Mouse (Mus musculus) forebrain, embryonic 10.5 days (tissue): ENCODE results near the gene Siva1. TPM values are rescaled to one million over a fixed set of nuclear protein-coding genes. Genes with fewer than 3 reads are reported as not detected.
A peak's percentile ranks its signal among the peaks of the same experiment; 100 is the strongest.

ENCODE experiments used
- DNase-seq: peaks from one replicate; pipeline ENCODE4 v3.0.0-alpha.2; 2017; ENCODE audit warnings: low spot score; ENCODE audit errors: extremely low spot score
- H3K27ac ChIP-seq: fragments of 300-500 bp; sonication (generic); 2 replicates; pipeline ENCODE4 v1.5.1; 2016; ENCODE audit warnings: mild to moderate bottlenecking
- H3K27me3 ChIP-seq: fragments of 300-500 bp; sonication (generic); 2 replicates; pipeline ENCODE4 v1.6.1; 2016; ENCODE audit warnings: mild to moderate bottlenecking; ENCODE audit not compliant: poor library complexity, severe bottlenecking
- H3K36me3 ChIP-seq: fragments of 300-500 bp; sonication (generic); replicated peaks from 2 replicates; pipeline ENCODE4 v1.6.1; 2016; ENCODE audit warnings: mild to moderate bottlenecking, moderate library complexity
- H3K4me1 ChIP-seq: fragments of 300-500 bp; sonication (generic); 2 replicates; pipeline ENCODE4 v1.6.1; 2016
- H3K4me3 ChIP-seq: fragments of 300-500 bp; sonication (generic); 2 replicates; pipeline ENCODE4 v1.5.1; 2016; ENCODE audit warnings: mild to moderate bottlenecking, moderate library complexity
- H3K9me3 ChIP-seq: fragments of 300-500 bp; sonication (generic); 2 replicates; pipeline ENCODE4 v1.6.1; 2016; ENCODE audit warnings: mild to moderate bottlenecking, moderate library complexity
- WGBS: fragments of 180-500 bp; shearing (Covaris S2); methylation state at CpG from one replicate; pipeline ENCODE4 v1.1.7; 2016; 5-methylcytosine and 5-hydroxymethylcytosine counted together
- polyA plus RNA-seq: library from polyadenylated mRNA; unstranded; fragments of >200 nt; fragmentation: Nextera tagmentation; extraction: Ambion mirVana; gene quantifications from 2 replicates; pipeline ENCODE4 v1.2.1, GENCODE M21; 2016

The Siva1 gene
- polyA plus RNA-seq, 1 experiment from 2014 or later, result 369 TPM

DNA sequence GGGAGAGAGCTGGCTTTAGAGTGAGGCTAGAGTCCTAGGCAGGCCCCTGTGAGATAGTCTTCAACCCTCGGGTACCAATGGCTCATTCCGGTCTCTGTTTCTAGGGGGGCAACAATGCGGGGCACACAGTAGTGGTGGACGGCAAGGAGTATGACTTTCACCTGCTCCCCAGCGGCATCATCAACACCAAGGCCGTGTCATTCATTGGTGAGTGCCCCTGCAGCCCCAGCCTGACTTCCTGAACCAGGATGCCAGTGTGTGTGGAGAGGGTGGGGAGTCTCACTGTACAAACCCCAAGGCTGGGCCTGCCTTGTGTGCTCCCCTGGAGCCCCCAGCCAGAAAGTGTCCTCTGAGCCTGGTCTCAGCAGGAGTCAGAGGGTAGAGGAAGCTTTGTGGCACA is 16.3 kb upstream of the Siva1 start:
- H3K27me3 ChIP-seq, result peaks cover 5% of the 10 kb centered on the region
- H3K27ac ChIP-seq, result no peak overlapping the region
- no peak overlapping the region for H3K4me3 ChIP-seq
- no peak for DNase-seq
- 86% methylated on average over 6 of the region's 6 CpGs for WGBS
- H3K36me3 ChIP-seq, result no peaks in the 10 kb centered on the region
- H3K9me3 ChIP-seq, result no peaks in the 10 kb centered on the region
- H3K4me1 ChIP-seq, result peaks cover 45% of the 10 kb centered on the region

DNA sequence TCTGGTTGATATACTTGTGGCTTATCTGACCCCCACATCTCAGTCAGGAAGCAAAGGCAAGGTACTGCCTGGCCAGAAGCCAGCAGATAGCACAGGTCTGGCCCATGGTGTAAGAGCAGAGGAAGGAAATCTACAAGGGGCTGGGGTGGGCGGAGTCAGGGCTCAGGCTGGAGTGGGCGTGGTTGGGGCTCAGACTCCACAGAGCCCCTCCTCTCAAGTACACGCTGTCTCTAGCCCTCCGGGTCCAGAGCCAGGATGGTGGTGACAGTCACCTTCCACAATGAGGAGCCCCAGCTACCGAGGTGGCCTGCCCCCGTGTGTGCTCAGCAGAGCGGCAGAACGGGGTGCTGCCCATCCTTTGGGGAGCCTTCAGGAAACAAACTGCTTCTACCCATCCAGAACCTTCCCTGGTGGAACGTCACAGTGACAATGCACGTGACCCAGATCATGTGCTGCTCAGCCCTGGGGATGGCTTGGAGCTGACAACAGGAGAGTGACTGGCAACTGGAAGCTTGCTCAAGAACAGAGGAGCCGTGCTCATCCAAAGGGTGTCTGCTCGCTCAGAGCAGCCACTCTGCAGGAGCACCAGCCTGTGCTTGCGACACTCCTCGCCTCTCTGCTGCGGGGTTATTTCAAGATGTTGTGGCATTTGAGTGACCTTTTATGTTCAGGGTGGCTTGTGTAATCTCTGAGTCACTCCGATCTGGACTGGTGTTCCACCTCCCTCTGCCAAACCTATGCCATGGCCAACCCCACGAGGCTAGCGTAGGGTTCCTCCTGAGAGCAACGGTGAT is 15.4 kb upstream of the Siva1 start:
- peak overlapping the region; percentile 39 for H3K4me3 ChIP-seq
- peaks cover 38% of the 10 kb centered on the region for H3K4me1 ChIP-seq
- DNase-seq, result peak; percentile 67

DNA sequence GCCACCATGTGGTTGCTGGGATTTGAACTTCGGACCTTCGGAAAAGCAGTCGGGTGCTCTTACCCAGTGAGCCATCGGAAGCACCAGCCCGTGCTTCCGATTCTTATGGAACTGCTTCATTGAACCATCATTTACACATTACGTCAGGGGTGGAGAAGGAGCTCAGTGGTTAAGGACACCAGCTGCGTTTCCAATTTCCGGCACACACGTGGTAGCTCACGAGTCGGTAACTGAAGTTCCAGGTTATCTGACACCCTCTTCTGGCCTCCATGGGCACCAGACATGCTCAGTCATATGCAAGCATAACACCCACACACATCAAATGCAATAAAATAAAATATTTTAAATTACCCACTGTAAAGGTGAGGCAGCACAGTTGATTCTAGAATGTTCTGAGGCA is 14.4 kb upstream of the Siva1 start:
- WGBS, result 93% methylated on average over 12 of the region's 12 CpGs
- Histone ChIP-seq H3K4me3 (no peak overlapping the region), H3K9me3 (no peaks in the 10 kb centered on the region), H3K27ac (no peak overlapping the region), H3K36me3 (no peaks in the 10 kb centered on the region), H3K4me1 (peaks cover 31% of the 10 kb centered on the region), H3K27me3 (peaks cover 5% of the 10 kb centered on the region; the same call in 1 of the 2 replicates)
- DNase-seq, result no peak

More for the DNA sequence above, 15.4 kb upstream of the Siva1 start:
- no peaks in the 10 kb centered on the region for H3K36me3 ChIP-seq
- H3K27me3 ChIP-seq, result peaks cover 5% of the 10 kb centered on the region; the same call in 1 of the 2 replicates
- H3K27ac ChIP-seq, result peak overlapping the region; percentile 4
- no peaks in the 10 kb centered on the region for H3K9me3 ChIP-seq
- WGBS, result 41% methylated on average over 19 of the region's 19 CpGs

DNA sequence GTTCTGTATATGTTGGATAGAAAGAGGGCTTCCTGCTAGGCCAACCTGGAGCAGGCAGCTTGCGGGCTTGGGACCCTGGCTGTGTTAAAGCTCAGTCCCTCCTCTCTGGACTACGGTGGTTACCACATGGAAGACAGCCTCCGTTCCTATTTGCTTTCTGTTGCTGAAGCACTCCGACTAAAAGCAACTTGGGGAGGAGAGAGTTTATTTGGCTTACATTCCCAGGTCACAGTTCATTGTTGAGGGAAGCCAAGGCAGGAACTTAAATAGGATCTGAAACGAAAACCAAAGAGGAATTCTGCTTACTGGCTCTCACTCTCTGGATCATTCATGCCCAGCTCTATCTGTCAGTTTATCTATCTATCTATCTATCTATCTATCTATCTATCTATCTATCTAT is 13.7 kb upstream of the Siva1 start:
- Histone ChIP-seq H3K4me1 (peaks cover 31% of the 10 kb centered on the region), H3K27me3 (peaks cover 5% of the 10 kb centered on the region; the same call in 1 of the 2 replicates), H3K4me3 (no peak overlapping the region), H3K27ac (no peak overlapping the region), H3K9me3 (no peaks in the 10 kb centered on the region), H3K36me3 (no peaks in the 10 kb centered on the region)
- DNase-seq, result no peak
- 88% methylated on average over 5 of the region's 5 CpGs for WGBS

DNA sequence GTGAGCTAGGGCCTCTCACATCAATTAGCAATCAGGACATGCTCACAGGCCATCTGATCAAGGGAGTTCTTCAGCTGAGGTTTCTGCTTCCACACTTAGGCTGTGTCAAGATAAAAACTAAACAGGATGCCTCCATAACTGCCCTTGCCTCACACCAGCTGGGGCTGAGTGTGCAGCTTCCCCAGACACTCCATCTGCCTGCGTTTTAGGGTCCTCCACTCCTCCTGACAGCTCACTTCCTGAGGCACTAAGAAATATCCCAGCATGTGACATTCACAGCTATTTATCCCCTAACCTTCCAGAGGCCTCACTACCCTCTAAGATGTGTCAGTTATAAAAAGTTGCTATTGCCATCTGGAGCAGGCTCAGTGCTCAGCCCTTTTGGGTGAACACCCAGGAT is 13.0 kb upstream of the Siva1 start:
- no peak overlapping the region for H3K27ac ChIP-seq
- H3K9me3 ChIP-seq, result no peaks in the 10 kb centered on the region
- DNase-seq, result no peak
- H3K27me3 ChIP-seq, result peaks cover 5% of the 10 kb centered on the region; the same call in 1 of the 2 replicates
- H3K4me1 ChIP-seq, result peaks cover 27% of the 10 kb centered on the region
- no peak overlapping the region for H3K4me3 ChIP-seq
- 69% methylated on average over 1 of the region's 1 CpGs for WGBS
- H3K36me3 ChIP-seq, result no peaks in the 10 kb centered on the region

DNA sequence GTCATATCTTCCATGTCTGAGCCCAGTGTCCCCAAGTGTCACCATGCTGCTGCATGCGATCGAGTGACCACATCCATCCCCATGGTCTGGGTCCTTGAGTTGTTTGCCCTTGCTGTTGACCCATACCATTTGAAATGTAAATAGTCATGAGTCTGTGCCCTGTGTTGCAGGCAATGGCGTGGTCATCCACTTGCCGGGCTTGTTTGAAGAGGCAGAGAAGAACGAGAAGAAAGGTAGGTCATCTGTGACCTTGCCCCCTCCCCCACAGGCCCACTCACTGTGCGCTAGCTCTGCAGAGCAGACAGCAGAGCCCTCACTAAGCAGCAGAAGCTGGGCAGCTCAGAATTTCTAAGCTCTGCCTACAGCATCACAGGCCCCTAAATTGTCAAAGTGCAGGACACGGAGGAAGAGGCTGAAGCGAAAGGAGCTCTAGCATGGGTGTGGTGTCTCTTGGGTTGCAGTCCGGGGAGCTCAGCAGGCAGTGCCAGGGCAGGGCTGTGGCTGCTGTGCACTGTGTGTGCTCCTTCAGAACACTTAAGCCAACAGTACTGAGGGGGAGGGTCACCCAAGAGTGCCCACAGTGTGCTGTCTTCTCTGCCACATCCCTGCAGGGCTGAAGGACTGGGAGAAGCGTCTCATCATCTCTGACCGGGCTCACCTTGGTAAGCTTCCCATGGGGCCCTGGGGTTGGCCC is 12.2 kb upstream of the Siva1 start:
- Histone ChIP-seq H3K9me3 (no peaks in the 10 kb centered on the region), H3K4me1 (peaks cover 26% of the 10 kb centered on the region), H3K4me3 (no peak overlapping the region), H3K27me3 (peaks cover 5% of the 10 kb centered on the region; the same call in 1 of the 2 replicates), H3K36me3 (no peaks in the 10 kb centered on the region), H3K27ac (no peak overlapping the region)
- no peak for DNase-seq
- WGBS, result 82% methylated on average over 11 of the region's 11 CpGs

DNA sequence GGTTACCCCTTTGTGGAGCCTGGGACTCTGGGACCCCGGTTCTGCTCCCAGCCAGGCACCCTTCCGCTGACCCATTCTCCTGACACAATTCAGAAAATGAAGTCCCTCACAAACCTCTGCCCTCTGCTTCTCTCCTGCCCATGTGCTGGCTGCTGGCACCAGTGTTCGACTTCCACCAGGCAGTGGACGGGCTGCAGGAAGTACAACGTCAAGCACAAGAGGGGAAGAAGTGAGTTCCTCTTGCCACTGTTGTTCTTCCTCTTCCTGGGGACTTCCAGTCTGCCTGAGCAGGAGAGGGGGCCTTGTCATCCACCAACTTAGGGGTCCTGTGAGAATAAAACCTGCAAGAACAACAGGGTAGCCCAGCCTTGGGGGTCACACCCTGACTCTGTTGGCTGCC is 11.6 kb upstream of the Siva1 start:
- Histone ChIP-seq H3K27ac (0 out of 2 replicates have a peak overlapping the region, but pooled peaks have one; percentile 3), H3K27me3 (peaks cover 5% of the 10 kb centered on the region; the same call in 1 of the 2 replicates), H3K36me3 (no peaks in the 10 kb centered on the region), H3K4me1 (peaks cover 26% of the 10 kb centered on the region), H3K4me3 (no peak overlapping the region), H3K9me3 (no peaks in the 10 kb centered on the region)
- WGBS, result 83% methylated on average over 5 of the region's 5 CpGs
- no peak for DNase-seq

DNA sequence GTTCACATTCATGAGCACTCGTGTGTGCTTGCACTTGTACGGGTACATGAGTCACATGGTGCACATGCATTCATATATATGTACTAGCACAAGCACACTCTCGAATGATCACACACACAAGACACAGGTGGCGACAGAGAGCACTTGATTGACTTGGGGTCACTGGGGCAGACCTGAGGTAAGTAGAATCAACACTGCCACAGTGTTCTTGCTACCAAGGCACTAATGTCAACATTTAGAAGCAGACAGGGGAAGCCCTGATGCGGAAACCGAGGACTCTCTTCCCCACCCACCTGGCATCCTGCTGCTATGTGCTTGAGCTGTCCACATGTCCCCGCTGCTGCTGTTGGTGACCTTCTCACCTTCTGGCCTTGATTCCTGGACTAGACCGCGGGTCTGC is 10.8 kb upstream of the Siva1 start:
- 85% methylated on average over 9 of the region's 9 CpGs for WGBS
- Histone ChIP-seq H3K27ac (no peak overlapping the region), H3K36me3 (no peaks in the 10 kb centered on the region), H3K4me3 (no peak overlapping the region), H3K4me1 (peaks cover 21% of the 10 kb centered on the region), H3K27me3 (peaks cover 5% of the 10 kb centered on the region; the same call in 1 of the 2 replicates), H3K9me3 (no peaks in the 10 kb centered on the region)
- DNase-seq, result no peak

DNA sequence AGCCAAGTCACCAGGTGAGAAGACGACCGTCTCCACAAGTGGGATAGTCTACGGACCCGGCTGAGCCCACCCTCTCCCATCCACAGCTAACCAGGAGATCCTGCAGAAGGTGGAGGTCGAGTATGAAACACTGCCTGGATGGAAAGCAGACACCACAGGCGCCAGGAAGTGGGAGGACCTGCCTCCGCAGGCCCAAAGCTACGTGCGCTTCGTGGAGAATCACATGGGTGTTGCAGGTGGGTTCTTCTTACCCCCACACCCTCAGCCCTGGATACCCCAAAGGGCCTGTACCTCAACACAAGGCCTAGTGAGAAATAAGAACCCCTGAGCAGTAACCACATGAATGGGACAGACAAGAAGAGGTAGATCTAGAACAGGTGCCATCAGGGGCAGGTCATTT is 5.0 kb upstream of the Siva1 start:
- H3K27ac ChIP-seq, result no peak overlapping the region
- H3K36me3 ChIP-seq, result no peaks in the 10 kb centered on the region
- no peak overlapping the region for H3K4me3 ChIP-seq
- H3K27me3 ChIP-seq, result peaks cover 7% of the 10 kb centered on the region; the same call in 1 of the 2 replicates
- 88% methylated on average over 10 of the region's 10 CpGs for WGBS
- no peaks in the 10 kb centered on the region for H3K9me3 ChIP-seq
- peaks cover 9% of the 10 kb centered on the region; the same call in 1 of the 2 replicates for H3K4me1 ChIP-seq
- DNase-seq, result no peak

DNA sequence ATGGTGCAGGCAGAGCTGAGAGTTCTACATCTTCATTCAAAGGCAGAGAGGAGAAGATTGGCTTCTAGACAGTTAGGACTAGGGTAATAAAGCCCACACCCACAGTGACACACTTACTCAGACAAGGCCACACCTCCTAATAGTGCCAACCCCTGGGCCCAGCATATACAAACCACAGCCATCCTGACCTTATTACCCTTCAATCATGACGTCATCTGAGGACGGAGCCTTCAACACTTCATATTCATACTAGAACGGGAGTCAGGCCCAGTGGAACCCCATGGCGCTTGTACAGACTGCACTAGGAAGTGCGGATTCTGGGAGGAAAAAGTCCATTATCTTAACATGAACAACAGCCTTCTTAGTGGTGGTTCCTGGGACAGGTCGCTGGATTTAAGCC is 1.4 kb upstream of the Siva1 start:
- WGBS, result 93% methylated on average over 6 of the region's 6 CpGs
- no peak overlapping the region for H3K27ac ChIP-seq

DNA sequence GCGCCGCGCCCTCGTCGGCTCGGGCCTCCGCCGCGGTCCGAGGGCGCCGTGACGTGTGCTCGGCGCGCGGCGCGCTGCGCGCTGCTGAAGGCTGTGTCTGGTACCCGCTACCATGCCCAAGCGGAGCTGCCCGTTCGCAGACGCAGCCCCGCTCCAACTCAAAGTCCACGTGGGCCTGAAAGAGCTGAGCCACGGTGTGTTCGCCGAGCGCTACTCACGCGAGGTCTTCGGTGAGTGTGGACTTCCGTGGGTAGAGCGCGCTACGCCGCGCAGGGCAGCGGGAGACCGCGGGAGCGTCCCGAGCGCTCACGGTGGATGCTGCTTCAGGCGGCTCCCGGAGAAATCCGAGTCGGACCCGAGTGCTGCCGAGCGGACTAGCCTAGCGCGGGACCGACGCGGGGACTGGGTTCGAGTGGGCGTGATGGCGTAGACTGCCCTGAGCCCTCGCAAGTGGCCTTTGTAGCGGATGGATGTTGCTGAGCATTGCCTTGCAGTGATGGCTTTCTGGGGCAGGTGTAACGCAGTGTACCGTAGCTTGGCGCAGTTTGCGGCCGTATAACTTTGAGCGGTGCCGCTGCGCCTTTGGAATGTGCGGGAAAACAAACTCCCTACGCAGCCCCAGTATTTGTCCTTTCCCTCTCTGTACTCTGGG is 502 bp downstream of the Siva1 start:
- peak overlapping the region; percentile 73 for H3K4me3 ChIP-seq
- H3K4me1 ChIP-seq, result peaks cover 35% of the 10 kb centered on the region
- peak overlapping the region; percentile 94 for H3K27ac ChIP-seq
- WGBS, result under 1% methylated on average over 75 of the region's 75 CpGs
- no peak for DNase-seq
- peaks cover 7% of the 10 kb centered on the region; the same call in 1 of the 2 replicates for H3K27me3 ChIP-seq
- no peaks in the 10 kb centered on the region for H3K9me3 ChIP-seq
- peaks cover 35% of the 10 kb centered on the region for H3K36me3 ChIP-seq

More for the DNA sequence above, 1.4 kb upstream of the Siva1 start:
- peaks cover 7% of the 10 kb centered on the region; the same call in 1 of the 2 replicates for H3K27me3 ChIP-seq
- peaks cover 35% of the 10 kb centered on the region for H3K4me1 ChIP-seq
- H3K4me3 ChIP-seq, result no peak overlapping the region
- DNase-seq, result no peak
- H3K9me3 ChIP-seq, result no peaks in the 10 kb centered on the region
- peaks cover 17% of the 10 kb centered on the region for H3K36me3 ChIP-seq

DNA sequence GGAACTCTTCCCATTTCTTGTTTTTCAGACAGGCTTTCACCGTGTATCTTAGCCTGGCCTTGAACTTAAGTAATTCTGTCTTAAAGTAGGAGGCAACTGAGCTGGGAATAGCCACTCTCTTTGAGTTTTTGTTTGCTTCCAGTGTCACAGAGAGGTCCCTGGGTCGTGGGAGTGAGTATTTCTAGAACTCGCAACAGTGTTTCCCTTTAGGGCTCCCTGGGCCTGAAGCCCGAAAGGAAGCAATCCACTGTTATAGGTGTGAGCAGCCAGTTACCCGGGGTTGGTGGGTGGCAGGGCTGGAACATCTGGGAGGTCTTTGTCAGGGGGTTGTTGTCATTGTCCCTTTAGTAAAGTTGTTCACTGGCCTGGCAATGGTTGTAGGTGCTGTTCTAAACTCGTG is 1.7 kb downstream of the Siva1 start:
- DNase-seq, result no peak
- H3K4me3 ChIP-seq, result peak overlapping the region; percentile 73
- H3K9me3 ChIP-seq, result no peaks in the 10 kb centered on the region
- H3K27me3 ChIP-seq, result peaks cover 7% of the 10 kb centered on the region; the same call in 1 of the 2 replicates
- WGBS, result 69% methylated on average over 6 of the region's 6 CpGs
- H3K4me1 ChIP-seq, result peaks cover 35% of the 10 kb centered on the region
- no peak overlapping the region for H3K27ac ChIP-seq
- peaks cover 47% of the 10 kb centered on the region for H3K36me3 ChIP-seq
